Mouse (Mus musculus) heart, adult 2 months (tissue): ENCODE results near the gene Trim32.

Source experiments
- CTCF ChIP-seq: fragments of 200-600 bp; IDR thresholded peaks from 2 replicates; pipeline ENCODE4 v1.8.1; 2022; ENCODE audit warnings: antibody characterized with exemption, mild to moderate bottlenecking, moderate library complexity
- EP300 ChIP-seq: fragments of 200-500 bp; IDR thresholded peaks from 2 replicates; pipeline ENCODE4 v1.6.1; 2011; ENCODE audit warnings: low read depth, low read length, control low read depth; ENCODE audit not compliant: insufficient read depth
- POLR2A ChIP-seq: fragments of 200-500 bp; IDR thresholded peaks from 2 replicates; pipeline ENCODE4 v1.6.1; 2011; ENCODE audit warnings: mild to moderate bottlenecking, low read depth, low read length, control low read depth; ENCODE audit not compliant: insufficient read depth

GRCm38 (mm10) chr4:65594601-65595369 is 10.0 kb upstream of the Trim32 start:
- no peak for TF ChIP-seq POLR2A
- no peak for TF ChIP-seq CTCF
- no peak for TF ChIP-seq EP300
